Mouse (Mus musculus) cerebellum, adult 8-10 months (tissue): ENCODE measurements around the gene Mxd3.

ENCODE experiments used
- DNase-seq: peaks from one replicate; pipeline ENCODE4 v3.0.0; 2022

Gene Mxd3

DNA sequence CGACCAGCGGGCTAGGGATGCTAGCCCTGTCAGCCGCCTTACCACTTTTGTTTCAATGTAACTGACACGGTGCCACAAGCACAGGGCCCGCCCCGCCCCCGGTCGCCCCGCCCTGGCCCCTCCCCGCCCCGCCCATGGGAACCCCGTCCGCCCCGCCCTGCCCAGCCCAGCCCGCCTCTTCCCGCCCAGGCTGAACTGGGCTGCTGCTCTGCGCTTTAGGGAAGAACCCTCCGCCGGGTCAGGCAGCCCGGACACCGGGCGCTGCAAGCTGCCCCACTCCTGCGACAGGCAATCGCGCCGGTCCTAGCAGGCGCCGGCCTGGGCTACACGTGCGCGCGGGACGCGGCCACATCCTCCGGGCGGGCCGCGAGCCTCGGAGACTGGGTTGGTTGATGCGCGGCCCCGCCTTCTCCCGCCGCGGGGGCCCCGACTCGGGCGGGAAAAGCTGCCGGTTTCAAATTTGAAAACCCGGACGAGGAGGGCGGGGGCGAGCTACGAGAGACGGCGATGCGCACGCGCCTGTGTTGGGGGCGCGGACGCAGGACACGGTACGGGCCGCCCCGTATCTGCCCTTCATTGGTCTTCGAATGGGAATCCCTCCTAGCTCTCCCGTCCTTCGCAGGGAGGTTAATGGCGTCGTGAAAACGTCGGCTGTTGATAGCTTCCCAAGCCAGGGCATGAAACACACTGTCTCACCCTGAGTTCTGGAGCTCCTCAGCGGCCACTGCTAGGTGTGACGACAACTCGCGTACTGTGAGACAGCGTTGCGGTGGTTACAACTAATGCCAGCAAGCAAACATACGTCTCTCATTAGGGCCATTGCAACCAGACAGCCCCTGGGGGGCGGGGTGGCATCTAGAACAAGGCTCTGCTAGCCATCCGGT, at the start of gene Mxd3:
TSS of gene Mxd3 (minus strand) at position 141 of the 884 bp plus-strand sequence.
- DNase-seq = peak; percentile 65

DNA sequence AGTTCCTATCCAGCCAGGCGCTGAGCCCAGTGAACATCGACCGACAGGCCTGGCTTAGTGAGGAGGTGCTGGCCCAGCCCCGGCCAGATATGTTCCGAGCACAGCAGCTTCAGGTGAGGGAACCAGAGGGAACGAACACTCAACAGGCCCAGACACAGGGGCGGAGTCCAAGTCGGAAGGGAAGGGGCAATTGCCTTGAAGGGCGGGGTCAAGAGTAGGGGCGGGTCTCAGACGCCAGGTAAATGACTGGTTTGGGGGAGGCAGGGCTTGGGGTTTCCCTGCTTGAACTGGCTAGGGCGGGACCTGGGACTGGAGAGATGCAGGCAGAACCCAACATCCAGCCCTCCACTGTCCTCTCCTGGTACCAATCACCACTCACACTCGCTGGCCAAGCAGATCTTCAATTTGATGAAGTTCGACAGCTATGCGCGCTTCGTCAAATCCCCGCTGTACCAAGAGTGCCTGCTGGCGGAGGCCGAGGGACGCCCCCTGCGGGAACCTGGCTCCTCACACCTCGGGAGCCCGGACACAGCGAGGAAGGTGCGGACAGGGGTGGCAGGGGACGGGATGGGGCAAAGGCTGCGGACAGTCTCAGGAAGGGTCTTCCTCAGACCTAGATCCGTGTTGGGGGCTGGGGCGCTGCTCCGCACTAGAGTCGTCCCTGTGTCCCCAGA, 49.4 kb upstream of the Mxd3 start:
- no peak for DNase-seq

DNA sequence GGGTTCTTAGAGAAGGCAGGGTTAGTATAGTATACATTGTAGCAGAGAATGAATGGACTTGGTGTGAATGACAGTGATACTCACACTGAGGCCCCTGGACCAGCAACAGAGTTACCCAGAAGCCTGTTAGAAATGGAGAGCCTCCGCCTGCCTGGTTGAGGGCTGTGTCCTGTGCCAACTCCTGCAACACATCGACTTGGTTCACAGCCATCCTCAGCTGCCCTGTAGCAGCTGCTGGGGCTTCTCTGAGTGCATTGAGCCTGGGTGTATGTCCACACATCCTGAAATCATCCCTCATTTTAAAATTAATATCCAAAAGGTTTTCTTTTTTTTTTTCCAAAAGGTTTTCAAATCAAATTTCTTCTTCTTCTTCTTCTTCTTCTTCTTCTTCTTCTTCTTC, 46.3 kb upstream of the Mxd3 start:
- no peak for DNase-seq

DNA sequence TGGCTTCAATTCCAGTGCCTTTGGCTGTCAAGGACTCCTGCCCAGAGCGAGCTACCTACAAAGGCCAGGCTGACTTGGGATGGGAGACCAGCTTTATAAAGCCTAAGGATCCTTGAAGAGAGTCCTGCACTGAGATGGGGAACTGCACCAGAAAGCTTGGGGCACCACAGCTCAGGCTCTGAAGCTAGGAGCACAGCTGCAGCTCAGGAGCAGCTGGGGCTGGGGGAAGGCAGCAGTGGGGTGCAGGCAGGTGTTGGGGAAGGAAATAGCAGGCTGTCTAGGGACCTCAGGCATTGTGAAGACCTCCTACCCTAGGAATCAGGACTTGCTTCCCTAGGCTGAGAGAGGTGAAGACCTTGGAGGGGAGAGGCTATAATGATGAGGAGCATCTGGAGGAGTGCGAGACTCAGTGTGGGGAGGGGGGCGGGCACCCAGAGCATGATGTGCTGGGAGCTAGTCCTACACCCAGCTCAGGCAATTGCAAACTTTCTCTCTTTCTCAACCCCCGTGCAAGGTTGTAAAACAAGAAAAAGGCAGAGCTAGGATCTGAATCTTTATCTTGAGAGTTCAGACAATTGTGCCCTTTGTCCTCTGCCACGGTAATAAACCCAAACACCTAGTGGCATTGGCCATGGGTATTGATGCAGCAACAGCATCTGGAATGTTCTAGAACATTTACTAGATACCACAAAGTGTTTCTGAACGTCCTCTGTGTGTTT, 44.7 kb upstream of the Mxd3 start:
- DNase-seq = no peak

DNA sequence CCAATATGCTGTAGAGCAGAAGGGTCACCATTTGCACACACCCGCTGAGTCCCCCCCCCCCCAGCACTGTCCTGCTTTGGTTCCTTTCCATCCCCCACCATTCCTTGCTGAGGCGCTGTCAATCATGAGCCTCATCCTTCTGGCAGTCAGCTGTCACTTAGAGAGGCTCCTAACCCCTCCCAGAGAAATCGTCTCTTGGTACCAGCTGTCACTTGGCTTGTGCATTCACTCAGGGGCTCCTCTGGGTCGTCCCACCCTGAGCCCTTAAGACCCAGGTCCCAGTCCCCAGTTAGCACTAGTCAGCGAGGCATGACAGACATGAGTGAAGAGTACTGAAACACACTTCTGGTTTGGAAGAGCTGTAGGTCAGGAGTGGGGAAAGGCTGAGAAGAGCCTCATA, 42.1 kb upstream of the Mxd3 start:
- no peak for DNase-seq

DNA sequence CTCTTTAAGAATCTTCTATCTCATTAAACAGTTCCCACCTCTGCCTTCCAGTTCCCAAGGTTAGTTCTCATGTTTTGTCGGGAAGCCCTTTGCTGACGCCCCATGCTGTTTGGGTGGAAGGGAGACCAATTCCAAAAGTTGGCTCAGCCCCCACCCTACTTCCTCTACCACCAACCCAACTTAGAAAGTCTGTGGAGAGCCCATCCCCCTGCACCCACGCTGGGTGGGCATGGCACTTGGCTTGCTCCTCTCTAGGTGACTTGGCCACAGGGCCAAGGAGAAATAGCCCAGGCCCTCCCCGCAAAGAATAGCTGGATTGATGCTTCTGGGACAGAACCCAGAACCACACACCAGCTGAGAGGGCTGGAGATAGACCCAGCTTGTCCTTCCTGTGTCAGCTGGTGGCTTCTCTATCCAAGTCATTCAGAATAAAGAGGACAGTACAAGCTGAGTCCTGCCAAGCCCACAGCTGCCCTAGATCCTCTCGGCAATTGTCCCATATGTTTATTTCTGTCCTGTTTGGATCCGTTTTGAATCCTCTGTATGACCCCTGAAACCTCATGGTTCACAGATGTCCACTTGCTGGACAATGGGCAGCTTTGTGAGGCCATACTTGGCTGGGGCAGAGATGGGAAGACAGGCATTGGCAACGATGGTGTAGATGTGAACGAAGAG, 41.5 kb upstream of the Mxd3 start:
- no peak for DNase-seq

DNA sequence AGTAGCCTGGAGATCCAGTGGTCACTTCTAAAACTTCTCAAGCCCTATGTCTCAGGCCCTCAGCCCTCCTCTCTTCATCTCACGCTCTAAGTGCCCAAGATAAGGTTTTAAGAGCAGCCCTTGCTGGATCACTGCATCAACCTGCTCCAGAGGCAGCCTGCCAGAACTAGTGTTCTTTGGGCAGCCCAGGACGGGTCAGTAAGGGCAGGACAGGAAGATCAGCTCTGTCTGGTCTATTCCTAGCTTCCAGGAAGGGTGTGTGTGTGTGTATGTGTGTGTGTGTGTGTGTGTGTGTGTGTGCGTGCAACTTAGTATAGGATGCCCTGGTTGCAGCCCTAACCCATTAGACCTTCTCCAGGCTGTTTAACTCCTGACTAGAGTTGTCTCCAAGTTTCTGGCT, 40.6 kb upstream of the Mxd3 start:
- no peak for DNase-seq

DNA sequence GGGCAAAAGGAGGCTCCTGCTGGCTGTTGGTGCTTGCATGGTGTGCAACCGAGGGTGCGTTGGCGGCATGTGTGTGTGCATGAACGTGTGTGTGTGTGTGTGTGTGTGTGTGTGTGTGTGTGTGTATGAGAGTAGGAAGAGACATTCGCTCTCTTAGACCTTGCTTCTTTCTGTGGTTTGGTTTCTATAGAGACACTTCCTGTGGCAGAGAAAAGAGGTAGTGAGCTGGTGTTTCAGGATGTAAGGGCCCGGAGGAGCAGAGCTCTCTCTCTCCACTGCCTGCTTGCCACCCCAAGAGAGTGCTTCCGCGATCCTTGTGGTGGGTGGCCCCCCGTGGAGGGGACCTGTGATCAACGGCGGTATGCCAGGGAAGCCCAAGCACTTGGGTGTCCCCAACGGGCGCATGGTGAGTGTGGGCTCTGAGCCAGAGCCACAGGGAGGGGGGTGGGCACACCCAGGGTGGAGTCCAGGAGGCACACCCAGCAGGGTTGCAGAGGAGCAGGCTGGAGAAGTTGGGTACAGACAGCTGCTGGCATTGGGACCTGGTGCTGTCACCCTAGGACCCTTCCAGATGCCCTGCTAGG, 40.0 kb upstream of the Mxd3 start, which contains the start of gene Rgs14:
TSS of gene Rgs14 (plus strand) at position 202 of the 584 bp plus-strand sequence.
- DNase-seq = no peak

DNA sequence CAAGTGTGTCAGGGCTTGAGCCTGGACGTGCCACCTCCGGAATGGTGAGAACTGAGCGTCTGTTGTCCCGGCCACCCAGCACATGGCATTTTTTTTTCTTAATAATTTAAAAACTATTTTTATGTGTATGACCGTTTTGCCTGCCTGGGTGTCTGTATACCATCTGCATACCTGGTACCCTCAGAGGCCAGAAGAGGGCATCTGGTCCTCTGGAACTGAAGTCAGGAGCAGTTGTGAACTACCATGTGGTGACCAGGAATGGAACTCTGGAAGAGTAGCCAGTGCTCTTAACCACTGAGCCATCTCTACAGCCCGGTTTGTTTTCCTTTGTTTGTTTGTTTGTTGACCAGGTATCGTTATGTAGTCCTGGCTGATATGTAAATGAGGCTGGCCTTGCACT, 38.8 kb upstream of the Mxd3 start:
- DNase-seq = no peak

DNA sequence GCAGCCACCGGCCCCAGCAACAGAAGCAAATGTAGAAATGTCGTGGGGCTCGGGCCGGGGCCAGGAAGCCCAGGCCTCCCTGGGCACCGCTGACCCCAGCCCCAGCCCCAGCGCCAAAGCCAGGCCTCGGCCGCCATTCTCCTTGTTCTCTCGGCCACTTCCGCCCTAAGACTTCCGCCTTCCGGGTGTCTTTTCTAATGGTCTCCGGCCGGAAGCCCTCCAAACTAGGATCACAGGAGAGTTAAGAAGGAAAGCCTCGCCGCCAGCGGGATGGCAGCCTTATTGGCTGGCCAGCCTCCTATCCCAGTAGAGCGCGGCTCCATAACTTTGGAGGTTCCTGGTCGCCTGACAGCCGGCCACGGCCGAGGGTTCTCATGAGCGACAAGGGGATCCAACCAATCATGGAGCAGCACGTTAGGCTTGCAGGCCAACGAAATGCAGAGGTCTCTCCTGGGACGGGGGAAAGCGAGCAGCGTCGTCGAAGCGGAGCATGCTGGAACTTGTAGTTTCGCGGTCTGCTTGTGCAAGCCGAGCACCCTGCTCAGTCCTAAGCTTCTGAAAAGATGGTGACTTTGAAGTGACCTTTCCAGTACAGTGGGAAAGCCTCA, 32.9 kb upstream of the Mxd3 start, which contains the start of gene Lman2:
TSS of gene Lman2 (minus strand) at position 331 of the 608 bp plus-strand sequence.
- peak; percentile 94 for DNase-seq

DNA sequence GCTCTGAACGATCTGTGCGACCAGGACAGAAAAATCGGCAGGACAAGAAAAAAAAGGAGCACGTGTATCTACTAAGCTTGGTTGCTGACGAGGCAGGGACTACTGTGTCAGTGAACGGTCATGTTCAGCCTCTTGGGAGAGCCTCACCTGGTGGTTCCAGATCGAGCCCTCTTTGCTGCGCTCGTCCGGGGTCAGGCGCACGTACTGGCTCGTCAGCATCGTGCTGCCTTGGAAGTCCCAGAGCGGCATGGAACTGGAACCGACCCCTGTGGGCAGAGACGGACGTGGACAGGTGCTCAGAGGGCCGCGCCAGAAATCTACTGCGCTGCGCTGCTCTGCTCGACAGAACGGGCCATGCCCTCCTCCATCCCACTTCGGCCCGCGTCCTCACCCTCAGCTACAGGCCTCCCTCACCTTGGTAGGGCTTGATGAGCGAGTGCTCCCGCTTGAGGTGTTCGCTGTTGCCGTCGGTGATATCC, 32.4 kb upstream of the Mxd3 start:
- DNase-seq = no peak

DNA sequence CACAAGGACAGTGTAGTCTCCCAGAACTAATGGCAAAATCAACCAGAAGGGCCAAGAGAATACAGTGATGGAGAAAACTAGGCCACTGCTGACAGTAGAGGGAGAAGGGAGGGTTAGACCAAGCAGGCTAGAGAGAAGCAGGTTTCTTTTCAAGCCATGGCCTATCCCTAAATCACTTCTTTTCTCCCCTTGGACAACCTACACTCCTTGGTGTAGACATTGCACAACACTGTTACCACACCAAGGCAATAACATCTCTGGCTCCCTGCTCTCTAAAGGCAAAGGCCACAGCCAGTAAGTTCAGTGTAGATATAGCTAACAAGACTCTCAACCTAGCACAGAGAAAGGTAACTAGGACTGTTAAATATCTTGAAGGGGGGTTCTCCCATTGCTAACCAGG, 31.5 kb upstream of the Mxd3 start:
- DNase-seq = no peak

DNA sequence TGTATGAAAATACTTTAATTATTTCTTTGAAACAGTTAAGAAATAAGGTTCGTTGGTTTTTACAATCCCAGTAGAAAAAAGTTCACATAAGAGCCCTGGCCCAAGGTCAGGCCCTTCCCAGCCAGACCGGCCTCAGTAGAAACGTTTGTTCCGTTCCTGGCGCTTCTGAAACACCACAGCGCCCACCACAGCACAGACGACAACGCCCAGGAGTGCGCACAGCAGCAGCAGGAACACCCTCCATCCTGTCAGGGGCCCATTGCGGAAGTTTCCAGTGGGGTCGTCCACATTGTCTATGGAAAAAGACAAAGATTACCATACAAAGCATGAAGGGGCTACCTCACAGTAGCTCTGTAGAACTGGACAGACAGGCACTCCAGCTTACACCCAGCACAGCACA, 17.1 kb upstream of the Mxd3 start:
- DNase-seq = no peak

DNA sequence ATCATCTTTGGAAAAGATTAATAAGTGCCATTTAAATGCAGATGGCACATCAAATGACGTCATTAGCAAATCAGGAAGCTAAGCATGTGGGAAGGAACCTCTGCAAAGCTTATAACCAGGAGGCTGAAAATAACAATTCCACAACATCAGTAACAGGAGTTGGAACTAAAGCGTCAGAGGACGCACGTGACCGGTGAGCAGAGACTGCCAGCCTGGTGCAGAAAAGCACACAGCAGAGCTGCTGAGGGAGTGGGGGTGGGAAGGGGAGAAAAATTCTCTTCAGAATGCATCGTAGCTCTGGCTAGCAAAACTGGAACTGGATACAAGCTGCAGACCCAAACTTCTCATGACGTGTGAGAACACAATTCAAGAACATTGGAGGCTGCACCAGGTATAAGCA, 14.7 kb upstream of the Mxd3 start:
- no peak for DNase-seq

DNA sequence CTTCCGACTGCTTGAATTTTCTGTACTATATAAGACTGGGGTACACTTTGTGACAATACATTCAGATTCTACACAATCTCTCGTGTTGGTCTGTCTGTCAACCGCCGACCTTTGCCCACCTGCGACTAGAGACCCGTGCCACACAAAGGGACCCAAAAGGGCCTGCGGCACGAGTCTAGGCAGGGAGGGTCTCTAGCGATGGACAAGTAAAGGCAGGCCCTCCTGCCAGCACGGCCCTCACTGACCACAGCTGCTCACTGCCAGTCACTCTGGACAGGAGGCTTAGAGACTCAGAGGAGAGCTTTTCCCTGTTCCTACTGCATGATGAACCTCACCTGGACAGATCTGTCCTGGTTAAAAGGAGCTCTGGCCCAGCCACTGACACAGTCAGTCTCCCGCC, 12.8 kb upstream of the Mxd3 start:
- no peak for DNase-seq

DNA sequence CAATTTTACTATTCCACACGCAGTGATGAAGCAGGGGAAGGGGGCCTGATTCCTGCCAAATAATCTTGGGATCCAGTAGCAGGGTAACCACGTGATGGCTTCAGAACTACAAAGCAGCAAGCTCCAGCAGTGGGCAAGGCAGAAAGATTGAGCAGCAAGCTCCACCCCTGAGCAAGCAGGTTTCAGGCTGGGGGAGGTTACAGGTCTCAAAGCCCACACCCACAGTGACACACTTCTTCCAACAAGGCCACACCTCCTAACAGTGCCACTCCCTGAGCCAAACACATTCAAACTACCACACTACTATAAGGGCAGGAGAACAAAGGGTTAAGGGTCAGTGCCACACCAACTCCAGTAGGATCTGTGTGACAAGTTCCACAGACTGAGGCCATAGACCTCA, 9.6 kb upstream of the Mxd3 start:
- DNase-seq = no peak

DNA sequence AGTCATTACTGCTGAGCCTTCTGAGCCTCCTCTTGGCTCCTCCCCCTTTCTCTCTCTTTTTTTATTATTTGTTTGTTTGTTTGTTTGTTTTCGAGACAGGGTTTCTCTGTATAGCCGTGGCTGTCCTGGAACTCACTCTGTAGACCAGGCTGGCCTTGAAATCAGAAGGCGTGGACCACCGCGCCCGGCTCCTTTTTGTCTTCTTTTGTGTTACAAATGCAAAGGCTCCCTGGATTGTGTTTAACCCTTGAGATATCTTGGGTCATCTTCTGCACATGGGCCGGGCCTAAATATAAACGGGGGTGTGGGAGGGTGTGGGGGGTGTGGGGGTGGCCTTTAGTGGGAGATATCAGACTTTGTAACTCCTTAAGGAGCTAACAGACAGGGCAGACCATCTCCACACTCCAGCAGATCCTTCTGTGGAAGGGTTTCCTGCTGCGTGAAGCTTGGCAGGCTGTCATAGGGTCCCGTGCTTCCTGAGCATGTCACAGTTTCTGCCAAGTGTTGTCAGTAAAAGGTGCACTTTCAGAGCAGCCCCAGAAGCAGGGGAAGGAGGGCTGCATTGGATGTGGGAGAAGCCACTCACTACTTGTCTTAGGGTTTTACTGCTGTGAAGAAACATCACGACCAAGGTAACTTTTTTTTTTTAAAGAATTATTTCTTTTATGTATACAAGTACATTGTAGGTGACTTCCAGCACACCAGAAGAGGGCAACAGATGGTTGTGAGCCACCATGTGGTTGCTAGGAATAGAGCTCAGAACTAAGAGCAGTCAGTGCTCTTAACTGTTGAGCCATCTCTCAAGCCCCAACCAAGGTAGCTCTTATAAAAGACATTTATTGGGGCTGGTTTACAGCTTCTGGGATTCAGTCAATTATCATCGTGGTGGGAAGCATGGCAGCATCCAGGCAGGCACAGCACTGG, 8.8 kb upstream of the Mxd3 start:
- DNase-seq = no peak

DNA sequence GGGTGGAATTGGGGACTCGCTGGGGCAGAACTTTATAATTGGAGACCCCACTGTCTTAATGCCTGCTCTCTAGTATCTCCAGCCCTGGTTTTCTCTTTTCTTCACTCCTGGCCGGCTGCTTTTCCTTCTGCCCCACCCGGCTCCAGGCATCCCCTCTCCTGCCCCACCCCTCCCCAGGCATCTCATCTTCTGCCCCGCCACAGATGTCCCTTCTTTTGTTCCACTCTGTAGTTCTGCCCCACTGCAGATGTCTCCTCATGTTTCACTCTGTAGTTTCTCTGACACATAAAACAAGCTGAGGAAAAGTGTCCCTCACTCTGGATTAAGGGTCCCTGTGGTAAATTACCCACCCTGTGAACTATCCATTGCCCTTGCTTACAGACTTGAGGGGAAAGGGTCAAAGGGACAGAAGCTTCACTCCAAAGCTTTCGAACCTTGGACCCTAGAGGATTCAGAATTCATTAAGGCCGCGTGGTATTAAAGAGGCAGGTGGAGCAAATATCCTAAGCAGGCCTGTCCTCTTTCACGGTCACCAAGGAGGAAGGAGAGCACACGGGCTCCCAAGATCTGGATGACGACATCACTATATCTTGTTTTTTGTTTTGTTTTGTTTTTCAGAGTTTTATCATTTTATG, 7.8 kb upstream of the Mxd3 start:
- no peak for DNase-seq

DNA sequence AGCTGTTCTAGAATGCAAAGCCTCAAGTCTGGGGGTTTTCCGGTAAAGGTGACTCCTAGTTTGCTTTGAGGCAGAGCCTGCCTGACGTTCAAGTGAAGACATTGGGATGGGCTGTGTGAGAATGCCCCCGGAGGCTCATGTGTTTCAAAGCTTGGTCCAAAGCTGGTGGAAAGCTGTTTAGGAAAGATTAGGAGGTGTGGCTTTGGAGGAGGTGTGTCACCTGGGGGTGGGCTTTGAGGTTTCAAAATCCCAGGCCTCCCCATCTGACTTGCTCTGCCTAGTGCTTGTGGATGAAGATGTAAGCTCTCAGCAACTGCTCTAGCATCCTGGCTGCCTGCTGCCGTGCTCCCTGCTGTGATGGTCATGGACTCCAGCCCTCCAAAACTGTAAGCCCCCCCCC, 6.1 kb upstream of the Mxd3 start:
- no peak for DNase-seq

DNA sequence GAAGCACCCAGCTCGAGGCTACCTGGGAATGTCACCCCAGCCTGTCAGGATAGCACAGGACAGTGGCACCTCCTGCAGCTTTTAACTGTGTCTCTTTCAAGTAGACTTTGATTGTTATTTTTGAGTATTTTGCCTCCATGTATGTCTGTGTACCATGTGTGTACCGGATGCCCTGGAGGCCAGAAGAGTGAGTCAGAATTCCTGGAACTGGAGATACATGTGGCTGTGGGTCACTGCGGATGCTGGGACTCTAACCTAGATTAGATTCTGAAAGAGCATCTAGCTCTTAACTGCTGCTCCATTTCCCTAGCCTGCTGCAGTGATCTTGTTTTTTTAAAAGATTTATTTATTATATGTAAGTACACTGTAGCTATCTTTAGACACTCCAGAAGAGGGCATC, 2.7 kb upstream of the Mxd3 start:
- no peak for DNase-seq
